Mouse (Mus musculus): Measurements from ENCODE around the gene Ncoa4.
A peak's percentile ranks its signal among the peaks of the same experiment; 100 is the strongest.

Gene Ncoa4

DNA sequence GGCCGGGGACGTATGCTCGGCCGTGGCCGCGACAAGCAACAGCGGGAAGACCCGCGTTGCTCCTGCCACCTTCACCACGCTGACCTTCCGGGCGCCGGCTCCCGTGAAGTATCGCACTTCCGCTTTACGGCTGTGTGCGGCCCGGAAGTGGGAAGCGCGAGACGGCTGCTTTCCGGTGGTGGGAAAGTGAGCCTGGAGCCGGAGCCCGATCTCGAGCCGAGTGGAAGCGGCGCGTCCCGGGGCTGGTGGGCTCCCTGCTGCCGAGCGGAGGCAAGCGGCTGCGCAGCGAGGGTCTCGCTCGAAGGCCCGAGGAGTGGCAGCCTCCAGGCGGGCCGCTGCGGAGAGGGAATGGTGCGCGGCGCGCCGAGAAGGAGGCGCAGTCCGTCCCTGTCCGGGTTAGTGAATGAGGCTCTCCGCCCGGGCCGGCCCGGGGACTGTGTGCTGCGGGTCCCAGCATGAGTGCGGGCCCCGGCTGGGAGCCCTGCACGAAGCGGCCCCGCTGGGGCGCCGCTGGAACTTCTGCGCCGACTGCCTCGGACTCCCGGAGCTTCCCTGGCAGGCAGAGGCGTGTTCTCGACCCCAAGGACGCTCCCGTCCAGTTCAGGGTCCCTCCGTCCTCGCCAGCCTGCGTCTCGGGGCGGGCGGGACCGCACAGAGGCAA, 42.3 kb downstream of the Ncoa4 start, which contains the start of the genes Timm23 and Parg:
TSS of gene Timm23 (minus strand) at position 108 of the 661 bp plus-strand sequence.
TSS of gene Parg (plus strand) at position 159 of the 661 bp plus-strand sequence.
- DNase-seq, result peak; percentile 89 to 93

DNA sequence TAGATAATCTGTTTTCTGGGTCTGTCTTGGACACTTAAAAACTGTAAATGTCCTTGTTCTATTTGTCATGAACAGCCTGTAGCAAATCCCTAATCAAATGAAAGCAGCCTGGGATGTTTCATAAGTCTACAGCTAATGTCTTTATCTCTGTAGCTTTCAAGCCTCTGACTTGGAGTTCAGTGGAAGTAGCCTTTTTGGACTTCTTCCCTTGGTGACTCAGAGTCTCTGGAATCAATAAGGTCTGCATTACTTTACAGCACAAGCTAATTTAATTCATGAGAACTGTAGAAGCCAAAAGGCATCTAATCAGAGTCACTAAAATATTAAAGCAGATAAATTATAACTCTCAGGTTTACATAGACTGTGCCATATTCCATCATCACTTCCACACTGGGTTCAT, 66.9 kb downstream of the Ncoa4 start:
- DNase-seq, result no peak

DNA sequence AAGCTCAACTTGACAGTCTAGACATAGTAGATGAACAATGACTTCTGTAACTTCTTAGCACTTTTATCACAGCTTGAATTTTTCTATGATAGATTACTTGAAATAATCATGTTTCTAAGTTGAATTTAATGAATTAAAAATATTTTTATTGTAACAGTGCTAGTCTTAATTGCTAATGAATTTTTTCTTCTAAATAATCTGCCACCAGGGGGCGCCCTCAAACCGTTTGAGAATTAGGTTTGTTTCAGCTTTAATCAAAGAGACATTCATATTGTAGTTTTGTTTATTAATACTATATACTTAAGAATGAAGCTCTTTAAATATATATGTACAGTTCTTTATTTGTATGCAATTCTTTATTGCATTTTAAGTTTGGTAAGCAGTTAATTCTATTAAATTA, 69.3 kb downstream of the Ncoa4 start:
- peak; percentile 37 to 82 for DNase-seq
